Mouse (Mus musculus) adrenal gland (tissue): Measurements from ENCODE around the gene Kitl.

Experiments used
- intact Hi-C: fragments of 180-260 bp; cut with DNase I; formaldehyde crosslinking; loops from one replicate; pipeline ENCODE4 v1.15.1; 2025
- microRNA-seq, 2 experiments: library from miRNA; unstranded; fragments of <30 nt; microRNA quantifications; one replicate each; pipeline ENCODE4; 2019

The Kitl gene

GRCm38 (mm10) chr10:100101115-100101514 lies 85.7 kb downstream of the Kitl start:
- intact Hi-C loops, result no loop called here

- intact Hi-C loops, result no loop called here
Measured at GRCm38 (mm10) chr10:100111209-100111608, 95.8 kb downstream of the Kitl start.

- intact Hi-C loops, result no loop called here
Measured at GRCm38 (mm10) chr10:100115570-100115969, 100.1 kb downstream of the Kitl start.

- intact Hi-C loops, result no loop called here
Measured at GRCm38 (mm10) chr10:100124452-100124851, 109.0 kb downstream of the Kitl start.

GRCm38 (mm10) chr10:100127837-100128743 lies 112.7 kb downstream of the Kitl start:
- intact Hi-C loops, result no loop called here

GRCm38 (mm10) chr10:100131657-100132056 lies 116.2 kb downstream of the Kitl start:
- intact Hi-C loops, result no loop called here

DNA sequence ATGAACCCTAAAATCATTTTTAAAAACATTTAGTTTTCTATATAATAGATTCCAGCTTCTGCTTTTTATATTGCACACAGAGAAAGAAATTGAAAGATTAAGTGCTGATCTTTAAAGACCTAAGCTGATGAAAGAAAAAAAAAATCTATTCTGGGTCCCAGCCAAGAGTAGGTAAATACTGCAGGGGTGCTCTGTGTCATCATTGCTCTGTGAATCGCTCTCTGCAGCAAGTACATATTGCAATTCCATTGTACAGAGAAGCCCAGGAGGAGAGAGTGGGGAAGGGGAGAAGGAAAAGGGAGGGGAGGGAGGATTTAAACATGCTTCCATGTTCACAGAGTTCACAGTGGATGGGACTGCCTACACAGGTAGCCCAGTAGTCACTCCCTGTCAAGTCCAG lies 116.9 kb downstream of the Kitl start:
- intact Hi-C loops, result no loop called here

DNA sequence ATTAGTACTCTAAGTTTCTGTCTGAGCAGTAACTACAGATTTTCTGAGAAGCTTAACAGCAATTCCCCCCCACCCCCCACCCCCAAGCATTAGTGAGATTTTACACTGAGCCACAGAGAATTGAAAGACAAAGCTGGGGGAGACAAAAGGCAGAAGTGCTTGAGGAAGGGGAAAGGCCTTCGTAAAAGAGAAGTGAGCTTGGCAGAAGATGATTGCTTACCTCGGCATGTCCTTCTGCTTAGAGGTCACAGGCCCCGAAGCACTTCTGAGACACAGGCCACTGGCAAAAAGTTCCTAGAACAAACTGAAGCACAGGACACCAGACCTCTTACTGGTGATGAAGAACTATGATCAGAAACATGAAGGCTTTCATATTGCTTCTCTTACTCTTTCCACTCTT lies 123.1 kb downstream of the Kitl start:
- intact Hi-C loops, result no loop called here

DNA sequence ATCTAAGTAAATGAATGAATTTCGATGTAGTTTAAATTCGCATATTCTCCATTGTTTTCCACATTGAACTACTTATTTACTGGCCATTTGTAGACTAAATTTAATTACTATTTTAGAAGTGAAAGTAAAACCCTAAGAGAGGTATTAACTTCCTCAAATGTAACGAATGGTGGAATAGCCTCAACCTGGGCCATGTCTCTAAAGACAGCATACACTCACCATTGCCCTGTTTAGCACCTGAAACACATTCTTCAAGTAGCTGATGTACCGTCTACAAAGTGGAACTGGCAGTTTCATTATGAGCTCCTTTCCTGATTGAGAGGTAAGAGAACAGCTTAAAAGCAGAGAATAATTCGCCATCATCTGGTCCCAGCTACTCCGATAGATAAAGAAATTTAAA lies 132.7 kb downstream of the Kitl start:
- intact Hi-C loops, result no loop called here

Small RNA genes lying within 50 kb of the gene (microRNA-seq; reads per million reads assigned to microRNA genes)
- 0 reads per million in 2 experiments for gene Gm22918
- 0 reads per million in 2 experiments for gene Gm25287
